In the genomic region with DNA sequence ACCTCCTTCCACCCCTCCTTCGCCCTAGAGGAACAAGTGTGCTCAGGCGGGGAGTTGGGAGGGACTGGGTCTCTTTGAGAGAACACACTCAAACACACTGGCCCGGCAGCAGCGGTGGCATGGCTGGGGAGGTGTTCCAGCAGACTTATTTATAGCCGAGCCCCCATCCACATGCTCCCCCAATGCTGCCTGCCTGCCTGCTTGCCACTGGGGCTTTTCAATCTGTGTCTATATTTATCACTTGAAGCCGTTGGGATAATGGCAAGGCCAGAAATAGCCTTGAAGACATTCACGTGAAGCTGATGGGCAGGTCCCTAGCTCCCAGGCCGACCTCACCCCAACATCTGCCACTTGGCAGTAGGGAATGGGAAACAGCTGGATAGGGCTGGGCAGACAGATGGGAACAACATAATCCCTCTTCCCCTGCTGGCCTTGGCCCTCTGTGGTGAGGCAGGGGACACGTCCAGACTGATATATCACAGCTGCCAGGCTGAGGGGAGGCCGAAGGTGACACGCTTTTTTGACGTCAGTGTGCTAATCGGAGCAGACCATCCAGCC, we compare ENCODE assay signal across 8 mouse cellular contexts. TPM values are rescaled to one million over a fixed set of nuclear protein-coding genes. Genes with fewer than 3 reads are reported as not detected.
DNase-seq lines count a peak whose midpoint lies in the region; ATAC-seq and TF ChIP-seq lines count a peak whose summit lies in the region.

No protein-coding gene starts in this region.

- DNase-seq in adrenal gland, postnatal 10 days: peak; percentile 56
- DNase-seq in adrenal gland, adult 18-20 months (ENCODE audit: low spot score in 2 of 2): no peak
- peak; percentile 54 for DNase-seq in embryo, embryonic 11 days
- peak; percentile 73 for DNase-seq in heart, postnatal 25 days (ENCODE audit: low spot score)
- DNase-seq in lung, embryonic 14.5 days: peak; percentile 77
- DNase-seq in layer of hippocampus, adult 18-20 months (ENCODE audit: low spot score in 2 of 2): no peak
- DNase-seq in left cerebral cortex, adult 11 months (ENCODE audit: low spot score): no peak

- no peak for TF ChIP-seq CTCF in lung, embryonic 14.5 days (IDR thresholded peaks at IDR 0.05; ENCODE audit: low read depth)

- H3K36me3 ChIP-seq in lung, embryonic 14.5 days (ENCODE audit: insufficient read depth): no peaks in the 10 kb centered on the region
- no peaks in the 10 kb centered on the region for H3K36me3 ChIP-seq in stomach, embryonic 16.5 days (ENCODE audit: control insufficient read depth, insufficient read depth, low read length)

- H3K27me3 ChIP-seq in lung, embryonic 14.5 days (ENCODE audit: insufficient read depth, low read length): no peaks in the 10 kb centered on the region
- no peaks in the 10 kb centered on the region for H3K27me3 ChIP-seq in stomach, embryonic 16.5 days (ENCODE audit: control insufficient read depth, insufficient read depth, low read length)

- H3K4me2 ChIP-seq in lung, embryonic 14.5 days: no peak overlapping the region
- H3K4me2 ChIP-seq in stomach, embryonic 16.5 days (ENCODE audit: low read depth, low read length): no peak overlapping the region

- H3K4me1 ChIP-seq in lung, embryonic 14.5 days (ENCODE audit: insufficient read depth): peaks cover 22% of the 10 kb centered on the region
- H3K4me1 ChIP-seq in stomach, embryonic 16.5 days (ENCODE audit: control insufficient read depth, insufficient read depth, low read length): peaks cover 22% of the 10 kb centered on the region

- 18% methylated on average over 13 of the region's 13 CpGs for WGBS in lung, embryonic 14.5 days
- 37% methylated on average over 13 of the region's 13 CpGs for WGBS in stomach, embryonic 16.5 days

- intact Hi-C loops in heart, postnatal 25 days (cut with DNase I): no loop called here

- peak overlapping the region; percentile 63; the same call in 1 of the 2 replicates for H3K27ac ChIP-seq in lung, embryonic 14.5 days (ENCODE audit: low read depth)
- peak overlapping the region; percentile 39; the same call in 1 of the 2 replicates for H3K27ac ChIP-seq in stomach, embryonic 16.5 days (ENCODE audit: low read length)

- no peaks in the 10 kb centered on the region for H3K9me3 ChIP-seq in lung, embryonic 14.5 days (ENCODE audit: low read depth, low read length)
- no peaks in the 10 kb centered on the region for H3K9me3 ChIP-seq in stomach, embryonic 16.5 days (replicated peaks; ENCODE audit: control insufficient read depth, low read length)

- H3K4me3 ChIP-seq in lung, embryonic 14.5 days (ENCODE audit: low read depth, low read length): no peak overlapping the region
- H3K4me3 ChIP-seq in stomach, embryonic 16.5 days (replicated peaks; ENCODE audit: low read length): no peak overlapping the region

- peak; percentile 73 for ATAC-seq in lung, embryonic 14.5 days (ENCODE audit: insufficient read depth)
- peak; percentile 71 for ATAC-seq in stomach, embryonic 16.5 days (ENCODE audit: insufficient read depth, low FRiP score)

- H3K9ac ChIP-seq in lung, embryonic 14.5 days: no peak overlapping the region; the same call in 1 of the 2 replicates
- peak overlapping the region; percentile 37; the same call in 1 of the 2 replicates for H3K9ac ChIP-seq in stomach, embryonic 16.5 days (ENCODE audit: low read length)

RNA-seq across cellular contexts. Expression of a gene that starts 43.0 kb away (rescaled TPM):
- total RNA-seq in adrenal gland, postnatal 10 days (2021): 10 to 100 TPM; 40.4 to 53.6 TPM
- total RNA-seq in adrenal gland, adult 18-20 months (2021): 10 to 100 TPM; 36.4 to 61.1 TPM
- total RNA-seq in heart, postnatal 25 days (2021): 10 to 100 TPM; 42.5 to 50.9 TPM
- 8.8 and 9.8 TPM in 2 replicates for polyA plus RNA-seq in lung, embryonic 14.5 days (2014; fragmentation: Nextera tagmentation; extraction: Ambion mirVana)
- polyA plus RNA-seq in stomach, embryonic 16.5 days (2015; fragmentation: Nextera tagmentation; extraction: Ambion mirVana): 2.4 and 2.6 TPM in 2 replicates
- total RNA-seq in layer of hippocampus, adult 18-20 months (2021): 100 to 1,000 TPM; 315 to 325 TPM

Comparison
In these comparisons a context has a peak if more than half of its experiments do, and no peak if none do; other contexts are left out.
1. DNase-seq: peak in adrenal gland, postnatal 10 days (single experiment), embryo, embryonic 11 days (single experiment), heart, postnatal 25 days (single experiment) and lung, embryonic 14.5 days (single experiment); none in adrenal gland, adult 18-20 months (0 of 2), layer of hippocampus, adult 18-20 months (0 of 2) and left cerebral cortex, adult 11 months (single experiment).
2. RNA of a gene that starts 43.0 kb away (total RNA-seq): 315 to 325 TPM in layer of hippocampus, adult 18-20 months; 36.4 to 61.1 TPM in adrenal gland, adult 18-20 months, 40.4 to 53.6 TPM in adrenal gland, postnatal 10 days and 42.5 to 50.9 TPM in heart, postnatal 25 days; every median in the first group is over 4 times any median in the second.